Comparison of ENCODE assay signal across 17 mouse cellular contexts in genomic region chr12:75612711-75613110, GRCm38 (mm10). TPM values are rescaled to one million over a fixed set of nuclear protein-coding genes. Genes with fewer than 3 reads are reported as not detected.
DNase-seq lines count a peak whose midpoint lies in the region; ATAC-seq and TF ChIP-seq lines count a peak whose summit lies in the region.
"Had no signal": no experiment of that assay in that cellular context is flagged by ENCODE, and none has a peak within 500 bp of the region (broad histone marks: within the 10 kb centered on the region; RNA-seq: fewer than 3 reads in every experiment).

No protein-coding gene starts in this region.

- no peaks in the 10 kb centered on the region for H3K36me3 ChIP-seq in forebrain, embryonic 15.5 days
- H3K36me3 ChIP-seq in forebrain, embryonic 11.5 days (ENCODE audit: control insufficient read depth, insufficient read depth, low read length) = no peaks in the 10 kb centered on the region
- H3K36me3 ChIP-seq: embryonic facial prominence, embryonic 13.5 days; limb, embryonic 10.5 days; midbrain, embryonic 13.5 days had no signal

- no peak overlapping the region for H3K4me3 ChIP-seq in forebrain, embryonic 15.5 days
- no peak overlapping the region for H3K4me3 ChIP-seq in forebrain, embryonic 11.5 days (ENCODE audit: low read depth, low read length)
- H3K4me3 ChIP-seq in cerebellum, adult 2 months (replicated peaks; ENCODE audit: insufficient read depth, low read depth, low read length) = no peak overlapping the region
- H3K4me3 ChIP-seq: embryonic facial prominence, embryonic 13.5 days; limb, embryonic 10.5 days; midbrain, embryonic 13.5 days; myocyte had no signal

- H3K9ac ChIP-seq in forebrain, embryonic 15.5 days (replicated peaks) = no peak overlapping the region
- H3K9ac ChIP-seq in forebrain, embryonic 11.5 days (ENCODE audit: low read length) = no peak overlapping the region
- H3K9ac ChIP-seq: embryonic facial prominence, embryonic 13.5 days; lung, embryonic 14.5 days; midbrain, embryonic 13.5 days had no signal

- WGBS in forebrain, embryonic 15.5 days = 61% methylated on average over 7 of the region's 7 CpGs
- 89% methylated on average over 7 of the region's 7 CpGs for WGBS in forebrain, embryonic 11.5 days
- 15% methylated on average over 7 of the region's 7 CpGs for WGBS in cerebellum, adult 2 months

- TF ChIP-seq POLR2A in brain, embryonic 14.5 days (IDR thresholded peaks at IDR 0.05; ENCODE audit: borderline replicate concordance, extremely low read depth, insufficient read depth, insufficient read length, poor library complexity, severe bottlenecking) = no peak
- TF ChIP-seq POLR2A in cerebellum, adult 2 months (IDR thresholded peaks at IDR 0.05; ENCODE audit: borderline replicate concordance, insufficient read depth, low read length) = no peak

- no peaks in the 10 kb centered on the region for H3K4me1 ChIP-seq in forebrain, embryonic 15.5 days
- H3K4me1 ChIP-seq in forebrain, embryonic 11.5 days (replicated peaks; ENCODE audit: control insufficient read depth, insufficient read depth, low read length) = peaks cover 2% of the 10 kb centered on the region; the same call in 1 of the 2 replicates
- H3K4me1 ChIP-seq in cerebellum, adult 2 months (ENCODE audit: control insufficient read depth, insufficient read depth, low read length) = peaks cover 6% of the 10 kb centered on the region
- H3K4me1 ChIP-seq: embryonic facial prominence, embryonic 13.5 days; midbrain, embryonic 13.5 days had no signal

- H3K27ac ChIP-seq in forebrain, embryonic 15.5 days (replicated peaks) = peak overlapping the region; percentile 63
- H3K27ac ChIP-seq in forebrain, embryonic 11.5 days (ENCODE audit: low read depth, low read length) = no peak overlapping the region
- peak overlapping the region; percentile 52; the same call in 1 of the 2 replicates for H3K27ac ChIP-seq in cerebellum, adult 2 months (ENCODE audit: insufficient read depth, low read length)
- H3K27ac ChIP-seq: embryonic facial prominence, embryonic 13.5 days; limb, embryonic 10.5 days; midbrain, embryonic 13.5 days had no signal

- peak; percentile 60 for ATAC-seq in forebrain, embryonic 15.5 days (replicated peaks)
- no peak for ATAC-seq in forebrain, embryonic 11.5 days (replicated peaks; ENCODE audit: low FRiP score)
- ATAC-seq in common myeloid progenitor, adult 5-6 weeks (replicated peaks; ENCODE audit: low read depth, poor library complexity, severe bottlenecking) = 0 out of 2 replicates have a peak, but pooled peaks have one; percentile 22
- ATAC-seq: inflammation-experienced regulatory T-cells, adult 6 months; midbrain, embryonic 13.5 days had no signal

- no peak for TF ChIP-seq CTCF in brain, embryonic 14.5 days (IDR thresholded peaks at IDR 0.05; ENCODE audit: borderline replicate concordance, extremely low read depth, insufficient read depth, insufficient read length)
- no peak for TF ChIP-seq CTCF in cerebellum, adult 2 months (IDR thresholded peaks at IDR 0.05; ENCODE audit: borderline replicate concordance, insufficient read depth, low read depth, low read length)

- no peak for DNase-seq in forebrain, embryonic 11.5 days (ENCODE audit: low spot score)
- peak; percentile 22 for DNase-seq in brain, embryonic 14.5 days (ENCODE audit: low read depth)
- peak; percentile 53 to 82 for DNase-seq in cerebellum, adult 2 months
- DNase-seq in heart, postnatal 25 days (ENCODE audit: low spot score) = no peak
- DNase-seq in adrenal gland, adult (ENCODE audit: inconsistent age in 2 of 2, low spot score in 1 of 2) = no peak
- DNase-seq: B cell, adult 2 months; kidney, adult 8-10 months; kidney, postnatal 25 days; lung, embryonic 14.5 days had no signal

- H3K27me3 ChIP-seq in forebrain, embryonic 15.5 days = no peaks in the 10 kb centered on the region
- H3K27me3 ChIP-seq in forebrain, embryonic 11.5 days (ENCODE audit: control insufficient read depth, insufficient read depth, low read length) = no peaks in the 10 kb centered on the region
- H3K27me3 ChIP-seq in cerebellum, adult 2 months (ENCODE audit: control insufficient read depth, insufficient read depth, low read length) = no peaks in the 10 kb centered on the region
- H3K27me3 ChIP-seq: embryonic facial prominence, embryonic 13.5 days; midbrain, embryonic 13.5 days had no signal

- intact Hi-C loops in heart, postnatal 25 days (cut with DNase I) = no loop called here

- H3K9me3 ChIP-seq in forebrain, embryonic 15.5 days = no peaks in the 10 kb centered on the region
- H3K9me3 ChIP-seq in forebrain, embryonic 11.5 days (ENCODE audit: control insufficient read depth, low read length) = no peaks in the 10 kb centered on the region
- H3K9me3 ChIP-seq: embryonic facial prominence, embryonic 13.5 days; limb, embryonic 10.5 days; midbrain, embryonic 13.5 days had no signal

- no peak overlapping the region for H3K4me2 ChIP-seq in forebrain, embryonic 15.5 days (replicated peaks)
- no peak overlapping the region for H3K4me2 ChIP-seq in forebrain, embryonic 11.5 days (ENCODE audit: low read depth, low read length, severe bottlenecking)
- H3K4me2 ChIP-seq: embryonic facial prominence, embryonic 13.5 days; liver, embryonic 11.5 days; lung, embryonic 14.5 days; midbrain, embryonic 13.5 days had no signal

RNA-seq across cellular contexts. Expression of gene Ppp2r5e, which starts 16.7 kb away (rescaled TPM):
- 22.9 and 26.8 TPM in 2 replicates for polyA plus RNA-seq in forebrain, embryonic 15.5 days (2015; fragmentation: Nextera tagmentation; extraction: Ambion mirVana)
- polyA plus RNA-seq in forebrain, embryonic 11.5 days (2014; fragmentation: Nextera tagmentation; extraction: Ambion mirVana) = 24.9 and 26.1 TPM in 2 replicates
- polyA plus RNA-seq in brain, embryonic 14.5 days (2012; rRNA removed) = 36.1 and 48.3 TPM in 2 replicates
- 39.4 and 42.7 TPM in 2 replicates for polyA plus RNA-seq in cerebellum, adult 2 months (2012; rRNA removed)
- total RNA-seq in common myeloid progenitor, adult 5-6 weeks (2017) = 26.7 and 36.4 TPM in 2 replicates
- 10 to 100 TPM; 32.0 to 33.8 TPM for total RNA-seq in heart, postnatal 25 days (2021)

RNA-seq across cellular contexts. Expression of gene Wdr89, which starts 56.6 kb away (rescaled TPM):
- polyA plus RNA-seq in forebrain, embryonic 15.5 days (2015; fragmentation: Nextera tagmentation; extraction: Ambion mirVana) = 7.1 and 8.7 TPM in 2 replicates
- 10.6 and 11.9 TPM in 2 replicates for polyA plus RNA-seq in forebrain, embryonic 11.5 days (2014; fragmentation: Nextera tagmentation; extraction: Ambion mirVana)
- 4.9 and 7.6 TPM in 2 replicates for polyA plus RNA-seq in brain, embryonic 14.5 days (2012; rRNA removed)
- 5.1 and 5.4 TPM in 2 replicates for polyA plus RNA-seq in cerebellum, adult 2 months (2012; rRNA removed)
- 20.1 and 31.7 TPM in 2 replicates for total RNA-seq in common myeloid progenitor, adult 5-6 weeks (2017)
- 1 to 10 TPM; 2.5 to 2.6 TPM for total RNA-seq in heart, postnatal 25 days (2021)

Comparison
In these comparisons a context has a peak if more than half of its experiments do, and no peak if none do; other contexts are left out.
1. DNase-seq: peak in brain, embryonic 14.5 days (single experiment) and cerebellum, adult 2 months (2 of 2); none in forebrain, embryonic 11.5 days (single experiment), heart, postnatal 25 days (single experiment) and adrenal gland, adult (0 of 2).